Mouse (Mus musculus) heart, postnatal 25 days (tissue): ENCODE measurements at regions not wholly inside any gene's neighbourhood (a gene's known extent, or its start where the extent isn't known, plus 50 kb on each side); places are given as distances from the start of the nearest gene placed in this dataset.

Experiments
- DNase-seq: peaks from one replicate; pipeline ENCODE4 v3.0.0; 2022; ENCODE audit warnings: low spot score
- intact Hi-C: fragments of 180-260 bp; cut with DNase I; formaldehyde crosslinking; loops from one replicate; pipeline ENCODE4 v1.15.1; 2025

DNA sequence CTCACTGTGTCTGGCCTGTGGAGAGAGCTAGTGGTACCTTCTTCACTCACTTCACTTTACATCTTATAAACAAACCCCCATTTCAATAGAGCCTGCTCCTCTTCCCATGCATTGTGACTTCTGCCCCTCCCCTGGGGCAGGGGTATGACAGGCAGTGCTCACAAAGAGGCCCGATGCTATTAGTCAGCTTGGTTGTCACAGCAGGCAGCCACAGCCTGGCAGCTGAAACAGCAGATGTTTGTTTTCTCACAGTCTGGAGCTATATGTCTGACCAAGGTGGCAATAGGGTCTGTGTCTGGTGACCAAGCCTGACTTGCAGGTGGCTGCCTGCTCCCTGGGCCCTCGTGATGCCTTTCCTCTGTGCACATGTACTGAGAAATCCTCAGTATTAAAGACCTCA is 472.8 kb downstream of the Bnc2 start:
- intact Hi-C loops: no loop called here
- DNase-seq: no peak

DNA sequence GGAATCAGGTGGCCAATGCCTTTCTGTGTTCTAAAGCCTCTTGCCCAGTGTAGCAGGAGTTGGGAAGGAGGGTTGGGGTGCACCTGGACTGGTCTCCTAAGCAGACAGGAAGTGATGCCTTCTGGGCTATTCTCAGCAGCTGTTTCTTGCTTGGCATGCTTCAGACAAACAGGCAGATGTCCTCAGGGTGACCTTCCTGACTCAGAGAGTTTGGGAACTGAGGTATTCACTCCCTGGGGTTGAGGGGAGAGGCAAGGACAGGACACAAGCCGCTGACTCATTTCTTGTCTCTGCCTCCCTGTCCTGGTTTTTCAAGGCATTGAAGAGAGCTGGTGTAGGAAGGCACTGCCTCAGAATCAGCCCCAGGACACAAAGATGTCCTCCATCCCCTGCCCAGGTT is 471.4 kb downstream of the Bnc2 start:
- DNase-seq: peak; percentile 23

DNA sequence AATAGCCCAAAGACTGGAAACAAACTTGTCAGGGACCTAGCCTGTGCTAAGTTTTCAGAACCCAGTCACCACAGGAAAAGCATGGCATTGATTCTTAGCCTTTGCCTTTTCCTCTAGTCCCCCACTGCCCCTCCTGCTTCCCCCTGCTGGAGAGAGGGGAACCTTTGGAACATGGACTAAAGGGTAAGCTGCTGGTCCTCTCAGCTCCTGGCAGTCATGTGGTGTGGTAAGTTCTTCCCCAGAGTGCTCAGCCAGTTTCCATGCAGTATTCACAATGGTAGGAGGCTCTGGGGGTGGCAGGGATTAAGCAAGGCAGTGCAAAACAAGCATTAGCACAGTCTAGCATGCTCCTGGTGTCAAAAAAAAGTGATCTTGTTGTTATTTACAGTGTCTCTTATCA is 470.3 kb downstream of the Bnc2 start:
- intact Hi-C loops: no loop called here

More for the DNA sequence above, 471.4 kb downstream of the Bnc2 start:
- intact Hi-C loops: no loop called here

DNA sequence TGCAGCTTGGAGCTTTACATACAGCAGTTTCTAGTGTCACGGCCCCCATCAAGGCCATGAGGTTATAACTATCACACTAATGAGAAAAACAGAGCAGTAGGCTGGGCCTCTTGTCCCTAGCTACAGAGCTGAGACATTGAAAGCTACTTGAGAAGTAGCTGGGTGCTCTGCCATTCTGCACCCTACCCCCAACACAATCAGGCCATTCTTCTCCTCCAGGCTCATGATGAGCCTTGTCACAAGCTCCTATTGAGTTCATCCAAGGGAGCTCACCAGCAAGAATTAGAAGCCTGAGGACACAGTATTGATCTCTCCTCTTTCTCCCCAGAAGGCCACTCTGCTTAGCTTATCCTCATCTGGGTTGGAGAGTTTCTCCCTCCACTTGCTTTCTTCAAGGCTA is 466.9 kb downstream of the Bnc2 start:
- no peak for DNase-seq
- intact Hi-C loops: no loop called here

More for the DNA sequence above, 470.3 kb downstream of the Bnc2 start:
- DNase-seq: no peak

- intact Hi-C loops: no loop called here
- no peak for DNase-seq
Measured at GRCm38 (mm10) chr4:84209538-84209937, 465.5 kb downstream of the Bnc2 start.

DNA sequence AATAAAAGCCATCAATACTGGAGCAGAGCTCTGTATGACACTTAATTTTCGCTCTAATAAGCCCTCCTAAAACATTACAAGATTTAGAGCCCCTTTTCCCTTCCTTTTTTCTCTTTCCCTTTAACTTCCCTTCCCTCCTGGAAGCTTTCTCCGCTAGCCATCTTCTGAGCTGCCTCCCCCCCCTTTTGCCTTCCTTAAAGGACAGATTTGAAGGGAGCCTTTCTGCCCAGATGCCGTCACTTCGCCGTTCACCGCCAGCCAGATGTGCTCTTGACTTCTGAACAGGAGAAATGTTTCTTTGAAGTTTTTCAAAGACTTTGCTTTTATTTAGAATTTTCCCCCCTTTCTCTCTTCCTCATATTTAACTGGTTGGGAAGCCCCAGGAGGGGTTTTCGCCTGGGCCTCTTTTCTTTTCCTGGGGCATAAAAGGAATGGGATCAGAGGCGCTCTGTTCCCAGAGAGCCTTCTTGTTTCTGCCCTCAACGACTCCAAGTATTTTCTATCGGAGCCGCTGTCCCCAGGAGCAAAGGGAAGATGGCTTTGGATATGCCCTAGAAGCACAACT is 463.7 kb downstream of the Bnc2 start:
- DNase-seq: no peak
- intact Hi-C loops: no loop called here

GRCm38 (mm10) chr4:84212004-84212403 is 463.1 kb downstream of the Bnc2 start:
- intact Hi-C loops: no loop called here
- DNase-seq: no peak

DNA sequence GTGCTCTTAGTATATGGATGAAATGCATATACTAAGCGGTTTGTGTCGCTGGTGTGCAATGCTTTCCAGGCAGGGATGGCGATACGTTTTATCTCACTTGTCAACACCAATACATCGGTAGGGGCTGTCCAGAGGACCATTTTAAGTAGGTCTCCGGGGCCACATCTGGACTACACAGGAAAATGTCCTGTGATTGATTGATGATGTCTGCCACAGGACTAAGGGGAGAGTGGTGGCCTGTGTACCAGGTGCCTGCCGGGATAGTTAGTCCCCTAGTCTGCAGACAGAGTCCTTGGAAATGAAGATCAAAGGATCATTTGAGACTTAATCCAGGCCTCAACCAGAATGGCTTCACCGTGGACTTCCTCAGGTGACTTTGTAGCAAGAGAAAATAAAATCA is 460.6 kb downstream of the Bnc2 start:
- intact Hi-C loops: no loop called here
- no peak for DNase-seq

GRCm38 (mm10) chr4:84218961-84219360 is 456.1 kb downstream of the Bnc2 start:
- DNase-seq: no peak
- intact Hi-C loops: no loop called here

GRCm38 (mm10) chr4:84222057-84222717 is 452.9 kb downstream of the Bnc2 start:
- intact Hi-C loops: no loop called here
- DNase-seq: no peak

DNA sequence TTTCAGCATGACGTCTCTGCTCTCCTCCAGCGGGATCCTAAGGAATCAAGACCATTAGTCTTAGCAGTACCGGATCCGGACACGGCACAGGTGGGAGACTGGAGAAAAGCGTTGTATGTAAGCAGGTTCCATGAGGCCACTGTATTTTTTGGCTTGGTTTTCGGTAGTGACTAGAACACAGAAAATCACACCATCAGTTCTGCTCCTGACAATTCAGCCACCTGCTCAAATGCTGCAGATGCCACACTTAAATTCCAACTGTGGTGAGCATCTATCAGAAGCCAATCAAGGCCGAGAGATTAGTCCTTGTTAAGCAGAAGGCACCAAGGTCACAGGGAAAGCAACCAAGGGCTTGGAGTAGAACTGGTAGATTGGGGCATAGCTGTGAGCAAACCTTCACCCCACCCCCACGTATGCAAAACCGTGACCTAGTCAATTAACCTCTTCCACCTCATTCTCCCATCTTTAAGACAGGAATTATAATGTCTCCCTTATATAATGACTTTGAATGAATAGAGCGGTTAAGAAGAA is 452.2 kb downstream of the Bnc2 start:
- no peak for DNase-seq
- intact Hi-C loops: no loop called here

DNA sequence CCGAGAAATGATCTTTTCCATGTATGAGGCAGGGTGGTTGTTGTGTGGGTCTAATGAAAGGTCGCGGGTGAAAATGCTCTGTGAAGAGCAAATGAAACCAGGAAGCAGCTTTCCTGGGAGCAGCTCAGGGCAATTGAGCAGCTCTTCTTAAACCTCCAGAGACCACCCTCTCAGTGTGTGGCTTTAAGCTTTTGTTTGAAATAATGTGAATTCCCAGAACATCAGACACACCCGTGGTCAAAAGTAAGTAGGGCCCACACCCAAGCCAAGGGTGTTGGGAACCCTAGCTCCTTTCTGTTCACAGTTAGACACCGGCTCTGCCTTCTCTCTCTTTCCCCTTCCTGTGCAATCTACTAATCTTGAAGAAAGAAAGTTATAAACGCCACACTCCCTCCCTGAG is 450.5 kb downstream of the Bnc2 start:
- DNase-seq: no peak
- intact Hi-C loops: no loop called here
